Mouse (Mus musculus) liver, adult 2 months (tissue): ENCODE measurements at regions not wholly inside any gene's neighbourhood (a gene's known extent, or its start where the extent isn't known, plus 50 kb on each side); places are given as distances from the start of the nearest gene placed in this dataset.
A peak's percentile ranks its signal among the peaks of the same experiment; 100 is the strongest.

Source experiments
- DNase-seq: peaks from one replicate; pipeline ENCODE4 v3.0.0-alpha.2; 2011; ENCODE audit warnings: low read depth, low spot score; ENCODE audit errors: extremely low read depth
- H3K27ac ChIP-seq: fragments of 200-500 bp; replicated peaks from 2 replicates; pipeline ENCODE4 v1.5.1; 2012; ENCODE audit warnings: low read depth, mild to moderate bottlenecking, control low read depth, inconsistent platforms, low read length; ENCODE audit not compliant: insufficient read depth
- H3K27me3 ChIP-seq: fragments of 200-500 bp; 2 replicates; pipeline ENCODE4 v1.6.1; 2012; ENCODE audit warnings: mild to moderate bottlenecking, moderate library complexity, low read length, inconsistent platforms; ENCODE audit not compliant: control insufficient read depth, insufficient read depth
- H3K36me3 ChIP-seq: fragments of 200-500 bp; 2 replicates; pipeline ENCODE4 v1.6.1; 2012; ENCODE audit warnings: low read length, inconsistent platforms; ENCODE audit not compliant: control insufficient read depth, insufficient read depth
- H3K4me1 ChIP-seq: fragments of 200-500 bp; 2 replicates; pipeline ENCODE4 v1.6.1; 2011; ENCODE audit warnings: low read length; ENCODE audit not compliant: control insufficient read depth, insufficient read depth
- H3K4me3 ChIP-seq: fragments of 200-500 bp; 2 replicates; pipeline ENCODE4 v1.5.1; 2011; ENCODE audit warnings: low read depth, mild to moderate bottlenecking, control low read depth, low read length, moderate library complexity; ENCODE audit not compliant: insufficient read depth
- H3K79me2 ChIP-seq: fragments of 200-500 bp; 2 replicates; pipeline ENCODE4 v1.6.1; 2012; ENCODE audit warnings: inconsistent platforms, mild to moderate bottlenecking, low read length, moderate library complexity; ENCODE audit not compliant: control insufficient read depth, insufficient read depth
- H3K9ac ChIP-seq: fragments of 200-500 bp; 2 replicates; pipeline ENCODE4 v1.6.1; 2012; ENCODE audit warnings: low read depth, mild to moderate bottlenecking, control low read depth, inconsistent platforms, low read length
- CTCF ChIP-seq: fragments of 200-500 bp; IDR thresholded peaks from 2 replicates; pipeline ENCODE4 v1.5.1; 2011; ENCODE audit warnings: low read depth, low read length, control low read depth
- POLR2A ChIP-seq: fragments of 200-500 bp; IDR thresholded peaks from 2 replicates; pipeline ENCODE4 v1.6.1; 2011; ENCODE audit warnings: low read length, control low read depth; ENCODE audit not compliant: insufficient read depth; ENCODE audit errors: extremely low read depth
- WGBS: fragments of 180-500 bp; shearing (Covaris S2); methylation state at CpG from one replicate; pipeline ENCODE4 v1.1.7; 2018; 5-methylcytosine and 5-hydroxymethylcytosine counted together

DNA sequence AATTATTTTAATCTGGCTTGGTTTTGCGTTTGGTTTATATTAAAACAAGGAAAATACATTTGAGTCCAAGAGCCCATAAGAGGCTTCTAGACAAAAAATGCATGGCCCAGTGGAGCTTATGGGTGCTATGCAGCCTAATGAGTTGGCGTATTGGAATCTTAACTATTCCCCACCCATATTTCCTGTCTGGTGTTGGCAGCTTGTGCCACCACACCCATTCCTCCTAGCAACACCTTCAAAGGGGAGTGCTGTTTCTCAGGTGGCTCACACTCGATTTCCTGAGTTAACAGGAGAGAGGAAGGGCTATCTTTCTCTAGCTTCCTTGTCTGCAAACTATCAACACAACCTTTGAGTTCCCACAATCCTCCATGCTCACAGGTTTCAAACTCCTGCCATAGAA lies 331.0 kb downstream of the Plk2 start:
- H3K4me1 ChIP-seq: no peaks in the 10 kb centered on the region; the same call in 1 of the 2 replicates
- 87% methylated on average over 3 of the region's 3 CpGs for WGBS
- no peak overlapping the region for H3K27ac ChIP-seq
- H3K9ac ChIP-seq: no peak overlapping the region
- DNase-seq: no peak
- no peak overlapping the region for H3K4me3 ChIP-seq
- no peaks in the 10 kb centered on the region for H3K36me3 ChIP-seq
- TF ChIP-seq POLR2A (no peak), CTCF (no peak)
- no peaks in the 10 kb centered on the region for H3K27me3 ChIP-seq
- H3K79me2 ChIP-seq: no peaks in the 10 kb centered on the region

DNA sequence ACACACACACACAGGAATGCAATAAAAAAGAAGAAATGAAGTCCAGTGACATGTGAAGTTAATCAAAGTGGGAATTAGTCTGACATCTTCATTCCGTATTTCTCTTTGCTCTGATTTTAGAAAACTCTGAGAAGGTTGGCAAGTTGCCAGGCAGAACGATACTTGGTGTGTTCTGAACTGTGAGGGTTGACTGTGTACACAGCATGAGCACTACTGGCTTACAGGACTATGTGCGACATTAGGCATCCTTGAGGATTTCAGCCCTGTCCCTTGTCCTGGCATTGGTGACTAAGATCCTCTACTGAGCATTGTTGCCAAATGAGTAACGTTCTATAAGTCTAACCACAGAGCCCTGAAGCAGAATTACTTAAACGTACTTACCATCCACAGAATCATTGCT lies 340.7 kb downstream of the Plk2 start:
- peak; percentile 8 for DNase-seq
- no peaks in the 10 kb centered on the region for H3K36me3 ChIP-seq
- no peak for TF ChIP-seq CTCF
- no peak for TF ChIP-seq POLR2A
- H3K4me3 ChIP-seq: no peak overlapping the region
- H3K27ac ChIP-seq: no peak overlapping the region
- H3K79me2 ChIP-seq: no peaks in the 10 kb centered on the region
- H3K27me3 ChIP-seq: no peaks in the 10 kb centered on the region
- no peak overlapping the region for H3K9ac ChIP-seq
- H3K4me1 ChIP-seq: peaks cover 3% of the 10 kb centered on the region; the same call in 1 of the 2 replicates
- 54% methylated on average over 5 of the region's 5 CpGs for WGBS

DNA sequence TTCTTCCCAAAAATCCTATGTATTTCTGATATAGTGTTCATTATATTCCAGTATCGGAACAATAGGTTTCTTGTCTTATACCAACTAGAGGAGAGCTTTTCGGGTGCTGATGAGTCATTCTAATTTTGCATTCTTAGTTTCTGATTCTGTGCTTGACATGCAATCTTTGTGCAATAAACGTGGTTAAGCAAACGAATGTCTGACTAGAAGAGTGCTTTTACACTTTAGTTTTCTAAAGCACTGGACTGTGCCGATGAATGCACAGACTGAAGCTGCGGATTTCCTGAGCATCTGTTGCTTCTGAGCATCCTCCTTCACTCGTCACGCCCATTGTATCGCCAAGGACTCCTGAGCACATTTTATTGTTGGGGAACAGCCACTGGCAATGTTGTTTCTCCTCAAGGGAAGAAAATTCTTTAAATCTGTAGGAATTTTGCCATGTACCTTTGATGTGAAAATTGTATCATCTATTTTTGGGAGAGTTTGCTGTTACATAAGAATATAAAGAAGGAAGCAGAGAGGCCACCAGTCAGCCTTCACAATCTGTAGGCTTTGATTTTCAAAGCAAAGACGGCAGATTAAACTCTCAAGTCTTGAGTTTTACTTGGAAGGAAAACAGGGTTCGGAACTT lies 346.8 kb downstream of the Plk2 start:
- TF ChIP-seq CTCF: no peak
- TF ChIP-seq POLR2A: no peak
- no peak overlapping the region for H3K4me3 ChIP-seq
- no peaks in the 10 kb centered on the region for H3K27me3 ChIP-seq
- no peaks in the 10 kb centered on the region for H3K4me1 ChIP-seq
- H3K9ac ChIP-seq: no peak overlapping the region
- DNase-seq: no peak
- H3K36me3 ChIP-seq: no peaks in the 10 kb centered on the region
- H3K79me2 ChIP-seq: no peaks in the 10 kb centered on the region
- 89% methylated on average over 11 of the region's 11 CpGs for WGBS
- no peak overlapping the region for H3K27ac ChIP-seq

DNA sequence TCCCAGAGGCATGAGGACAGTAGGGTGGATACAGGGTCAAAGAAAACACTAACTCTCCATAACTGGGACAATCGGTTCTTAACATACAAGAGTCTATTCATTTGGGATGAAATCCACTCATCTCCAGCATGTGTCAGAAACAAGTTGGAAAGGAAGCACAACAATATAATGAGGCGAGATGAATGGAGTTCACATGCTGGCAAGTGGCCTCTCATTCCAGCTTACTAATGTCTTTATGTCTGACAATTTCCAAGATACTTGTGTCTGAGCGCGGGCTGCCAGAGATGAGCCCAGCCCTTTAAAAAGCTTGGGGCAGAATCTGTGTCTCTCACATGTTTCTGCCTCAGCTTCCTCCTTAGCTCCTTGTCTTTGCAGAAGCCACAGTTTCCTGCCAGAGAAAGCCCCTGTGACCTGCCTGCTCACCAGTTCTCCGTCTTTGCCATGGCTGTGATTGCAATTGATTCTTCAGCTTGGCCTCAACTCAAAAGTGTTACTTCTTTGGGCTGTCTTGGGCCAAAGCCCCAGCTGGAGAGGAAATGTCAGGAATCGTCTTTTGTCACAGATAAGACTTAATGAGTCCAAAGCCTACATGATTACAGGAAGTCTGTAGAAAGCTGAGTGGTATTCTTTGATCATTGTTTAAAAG lies 352.5 kb downstream of the Plk2 start:
- Histone ChIP-seq H3K9ac (no peak overlapping the region), H3K36me3 (no peaks in the 10 kb centered on the region), H3K4me1 (peaks cover 3% of the 10 kb centered on the region; the same call in 1 of the 2 replicates), H3K27ac (peak overlapping the region; percentile 44), H3K4me3 (no peak overlapping the region), H3K79me2 (no peaks in the 10 kb centered on the region), H3K27me3 (no peaks in the 10 kb centered on the region)
- WGBS: 57% methylated on average over 6 of the region's 6 CpGs
- TF ChIP-seq CTCF (no peak), POLR2A (no peak)
- peak; percentile 30 for DNase-seq

DNA sequence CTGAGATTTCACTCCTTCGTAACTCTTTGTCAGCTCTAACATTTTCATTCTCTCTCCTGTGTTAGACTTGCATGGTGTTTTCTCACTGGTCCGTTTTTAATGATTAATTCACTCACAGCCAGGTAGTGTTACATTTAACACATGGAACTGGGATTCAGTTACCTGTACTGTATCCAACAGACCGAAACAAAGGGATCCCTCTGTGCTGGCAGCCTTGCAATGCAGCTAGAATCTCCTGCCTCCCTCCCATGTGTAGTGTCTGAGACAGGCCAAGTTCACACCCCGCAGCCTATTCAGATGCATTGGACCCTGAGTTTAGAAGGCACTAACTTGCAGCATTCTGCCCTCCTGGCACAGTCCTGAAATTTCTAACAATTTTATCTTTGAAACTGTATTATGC lies 357.9 kb downstream of the Plk2 start:
- Histone ChIP-seq H3K4me1 (no peaks in the 10 kb centered on the region; the same call in 1 of the 2 replicates), H3K36me3 (no peaks in the 10 kb centered on the region), H3K27ac (no peak overlapping the region), H3K79me2 (no peaks in the 10 kb centered on the region), H3K4me3 (no peak overlapping the region), H3K27me3 (no peaks in the 10 kb centered on the region), H3K9ac (no peak overlapping the region)
- DNase-seq: no peak
- no peak for TF ChIP-seq CTCF
- no peak for TF ChIP-seq POLR2A
- 94% methylated on average over 4 of the region's 4 CpGs for WGBS

DNA sequence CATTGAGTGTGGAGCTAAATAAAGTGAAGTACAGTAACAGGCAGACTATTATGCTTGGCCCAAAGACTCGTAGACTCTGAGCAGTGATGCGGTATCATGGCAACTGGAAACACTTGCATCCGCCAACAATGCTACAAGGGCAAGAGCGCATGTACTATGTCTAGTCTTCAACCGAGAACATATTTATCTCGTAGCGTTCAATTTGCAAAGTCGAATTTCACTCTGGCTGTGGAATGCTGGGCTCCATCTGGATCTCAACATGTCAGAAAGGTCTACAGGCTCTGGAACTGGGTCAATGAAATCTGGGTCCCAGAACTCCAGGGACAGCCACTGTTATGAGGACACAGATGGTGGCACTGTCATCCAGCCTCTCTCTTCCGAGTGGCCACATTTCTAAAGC lies 359.7 kb downstream of the Plk2 start:
- H3K27me3 ChIP-seq: no peaks in the 10 kb centered on the region
- H3K9ac ChIP-seq: no peak overlapping the region
- H3K27ac ChIP-seq: no peak overlapping the region
- H3K79me2 ChIP-seq: no peaks in the 10 kb centered on the region
- TF ChIP-seq CTCF: no peak
- no peak for TF ChIP-seq POLR2A
- H3K36me3 ChIP-seq: no peaks in the 10 kb centered on the region
- H3K4me3 ChIP-seq: no peak overlapping the region
- H3K4me1 ChIP-seq: no peaks in the 10 kb centered on the region
- DNase-seq: peak; percentile 26
- WGBS: 85% methylated on average over 9 of the region's 9 CpGs
